Mouse (Mus musculus): ENCODE data around the gene Ifna13.

Gene Ifna13

DNA sequence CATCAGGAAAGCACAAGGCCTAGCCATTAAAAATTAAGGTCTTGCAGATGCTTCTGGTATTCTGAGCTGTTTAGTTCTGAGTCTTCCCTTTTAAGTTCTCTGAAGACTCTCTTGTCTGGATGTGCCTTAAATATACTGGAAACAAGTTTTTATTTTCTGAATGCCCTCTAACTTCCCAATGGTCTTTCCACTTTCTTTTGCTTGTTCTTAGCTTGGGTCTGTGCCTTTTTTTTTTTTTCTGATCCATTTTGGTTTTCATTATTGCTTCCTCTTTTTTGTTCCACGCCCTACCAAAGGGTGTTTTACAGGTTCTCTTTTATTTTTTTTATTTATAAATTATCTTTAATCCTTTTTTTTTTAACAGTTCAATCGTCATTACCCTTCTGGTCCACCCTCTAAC, at the start of gene Ifna13:
Ifna13 (minus strand) TSS at position 101 of the 400 bp plus-strand sequence.
- ATAC-seq (ENCODE audit: low TSS enrichment), result no peak

DNA sequence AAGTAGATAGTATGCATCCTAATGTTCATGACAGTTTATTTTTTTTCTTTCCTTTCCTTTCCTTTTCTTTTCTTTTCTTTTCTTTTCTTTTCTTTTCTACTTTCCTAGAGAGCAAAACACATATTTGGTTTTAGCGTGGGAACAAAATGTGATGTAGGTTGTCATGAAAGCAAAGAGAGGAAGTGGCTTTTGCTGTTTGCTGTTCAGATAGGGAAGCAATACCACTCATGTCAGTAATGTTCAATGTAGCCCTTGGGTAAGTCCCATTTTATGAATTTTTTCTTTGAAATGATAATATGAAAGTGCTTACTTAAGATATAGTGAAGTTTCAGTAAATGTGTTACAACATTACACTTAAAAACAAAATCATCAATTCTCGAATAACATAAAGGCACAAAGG, 49.1 kb upstream of the Ifna13 start:
- no peak for ATAC-seq (ENCODE audit: low TSS enrichment)

GRCm38 (mm10) chr4:88692537-88692936, 48.3 kb upstream of the Ifna13 start:
- no peak for ATAC-seq (ENCODE audit: low TSS enrichment)

DNA sequence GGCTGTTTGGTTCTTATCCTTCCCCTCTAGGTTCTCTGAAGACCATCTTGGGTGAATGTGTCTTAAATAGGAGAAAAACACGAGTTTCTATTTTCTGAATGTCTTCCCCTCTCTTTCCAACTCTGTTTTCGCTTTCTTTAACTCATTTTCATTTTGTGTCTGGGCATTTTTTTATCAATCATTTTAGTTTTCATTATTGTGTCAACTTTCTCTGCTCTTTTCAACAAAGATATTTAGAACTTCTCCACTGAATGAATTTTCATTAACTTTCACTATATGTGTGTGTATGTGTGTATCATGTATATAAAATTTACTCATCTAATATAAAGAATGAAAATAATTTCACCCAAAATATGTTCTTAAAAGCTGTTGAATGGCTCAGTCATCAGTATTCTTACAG, 47.0 kb upstream of the Ifna13 start, which contains the start of gene Ifnab:
Ifnab (minus strand) TSS at position 101 of the 400 bp plus-strand sequence.
- no peak for ATAC-seq (ENCODE audit: low TSS enrichment)

GRCm38 (mm10) chr4:88683812-88684211, 39.6 kb upstream of the Ifna13 start, which contains the start of gene Ifna2:
Ifna2 (minus strand) TSS chr4:88683912.
- no peak for ATAC-seq (ENCODE audit: low TSS enrichment)

GRCm38 (mm10) chr4:88681353-88681752, 37.1 kb upstream of the Ifna13 start:
- ATAC-seq (ENCODE audit: low TSS enrichment), result no peak

GRCm38 (mm10) chr4:88680362-88680761, 36.1 kb upstream of the Ifna13 start:
- ATAC-seq (ENCODE audit: low TSS enrichment), result peak; percentile 88; the same call in 1 of the 2 replicates

- ATAC-seq (ENCODE audit: low TSS enrichment), result no peak
These were observed 32.6 kb upstream of the Ifna13 start, which contains the start of gene Ifna16 for GRCm38 (mm10) chr4:88676824-88677223. Ifna16 (minus strand) TSS chr4:88676924.

GRCm38 (mm10) chr4:88655461-88655860, 11.2 kb upstream of the Ifna13 start:
- ATAC-seq (ENCODE audit: low TSS enrichment), result no peak

DNA sequence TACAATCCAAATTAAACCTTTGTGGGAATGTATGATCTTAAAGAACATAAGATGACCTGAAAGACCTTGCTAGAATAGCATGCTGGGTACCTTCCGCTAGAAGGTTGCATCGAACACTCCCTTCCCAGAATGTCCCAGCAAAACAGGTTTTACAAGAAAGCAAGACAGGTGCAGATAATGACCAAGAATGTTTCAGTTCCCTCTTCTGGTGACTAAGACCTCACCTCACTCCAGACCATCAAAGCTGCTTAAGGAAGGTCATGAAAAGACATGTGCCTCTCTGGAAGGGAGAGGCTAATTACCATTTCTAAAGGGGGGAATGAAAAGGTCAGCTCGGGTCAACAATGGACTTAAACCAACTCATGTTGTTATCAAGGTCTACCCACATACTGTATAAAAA, 9.4 kb upstream of the Ifna13 start:
- no peak for ATAC-seq (ENCODE audit: low TSS enrichment)

DNA sequence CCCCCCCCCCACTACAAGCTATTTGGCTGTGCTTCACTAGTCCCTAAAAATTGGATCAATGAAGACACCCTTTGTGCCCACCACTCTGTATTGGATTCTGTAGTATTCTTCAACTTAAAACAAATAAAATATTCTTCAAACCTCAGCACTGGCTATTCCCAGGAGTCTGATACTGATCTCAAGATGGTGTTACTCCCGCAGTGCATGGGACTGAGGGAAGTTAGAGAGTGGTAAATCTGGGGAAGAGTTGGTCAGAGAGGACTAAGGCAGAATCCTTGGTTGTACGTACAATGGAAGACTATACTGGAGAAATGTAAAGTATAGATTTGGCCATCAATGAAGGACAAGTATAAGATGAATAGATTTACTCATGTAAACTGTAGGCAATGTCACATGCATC, 1.7 kb downstream of the Ifna13 start:
- ATAC-seq (ENCODE audit: low TSS enrichment), result no peak

DNA sequence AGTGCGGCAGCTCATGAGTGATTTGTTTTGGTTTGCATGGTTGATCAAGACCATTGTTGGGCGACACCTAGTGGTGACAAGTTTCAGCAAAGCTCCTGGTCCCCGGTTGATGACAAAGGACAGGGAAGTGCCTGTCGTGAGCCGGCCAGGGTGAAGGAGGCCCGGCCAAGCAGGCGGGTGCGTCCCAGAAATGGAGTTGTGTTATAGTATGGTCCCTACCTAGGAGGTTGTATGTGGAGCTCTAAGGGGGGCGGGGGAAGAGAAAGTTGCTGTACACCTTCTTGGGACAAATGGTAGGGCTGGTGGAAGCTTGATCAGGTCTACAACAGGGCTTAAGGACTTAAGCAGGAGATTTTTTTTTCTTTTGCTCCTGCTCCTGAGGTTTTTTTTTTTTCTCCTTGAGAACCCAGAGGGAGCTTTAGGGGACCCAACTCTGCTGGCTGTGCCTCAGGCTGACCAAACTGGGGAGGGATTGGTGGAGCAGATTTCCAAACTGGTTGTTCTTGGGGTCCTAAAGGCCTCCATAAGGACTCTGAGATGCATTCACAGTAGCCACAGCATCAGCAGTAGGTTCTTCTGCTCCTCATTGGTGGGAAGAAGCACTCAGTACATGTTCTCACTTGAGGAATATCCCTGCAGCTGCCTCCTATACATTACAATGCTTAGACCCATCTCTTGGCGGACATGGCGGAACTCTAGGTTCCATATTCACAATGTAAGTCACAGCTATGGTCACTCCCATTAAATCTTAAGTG, 3.0 kb downstream of the Ifna13 start:
- peak; percentile 100 for ATAC-seq (ENCODE audit: low TSS enrichment)

GRCm38 (mm10) chr4:88640704-88641076, 3.6 kb downstream of the Ifna13 start:
- ATAC-seq (ENCODE audit: low TSS enrichment), result no peak

GRCm38 (mm10) chr4:88634311-88634710, 9.9 kb downstream of the Ifna13 start, which contains the start of gene C87499:
C87499 (minus strand) TSS chr4:88634411.
- no peak for ATAC-seq (ENCODE audit: low TSS enrichment)

GRCm38 (mm10) chr4:88603276-88603675, 41.0 kb downstream of the Ifna13 start, which contains the start of gene Ifna12:
Ifna12 (minus strand) TSS chr4:88603376.
- no peak for ATAC-seq (ENCODE audit: low TSS enrichment)

All from frontal cortex, adult (tissue).